Mouse (Mus musculus) limb, embryonic 14.5 days (tissue): ENCODE results near the gene Wdr11. TPM values are rescaled to one million over a fixed set of nuclear protein-coding genes. Genes with fewer than 3 reads are reported as not detected.

Source experiments
- ATAC-seq: fragments of 200-750 bp; cut with Nextera tagmentation; 2 replicates; pipeline ENCODE4 v1.8.0; 2017; ENCODE audit warnings: low read depth, moderate number of reproducible peaks, moderate TSS enrichment; ENCODE audit not compliant: low FRiP score
- DNase-seq: peaks from one replicate; pipeline ENCODE4 v3.0.0-alpha.2; 2015; ENCODE audit warnings: low spot score
- H3K27ac ChIP-seq: fragments of 300-500 bp; sonication (generic); replicated peaks from 2 replicates; pipeline ENCODE4 v1.5.1; 2014; ENCODE audit warnings: low read depth, mild to moderate bottlenecking, low read length, moderate library complexity, mixed read lengths
- H3K27me3 ChIP-seq: fragments of 300-500 bp; sonication (generic); 2 replicates; pipeline ENCODE4 v1.6.1; 2014; ENCODE audit warnings: low read length, mixed read lengths; ENCODE audit not compliant: control insufficient read depth, insufficient read depth
- H3K36me3 ChIP-seq: fragments of 300-500 bp; sonication (generic); 2 replicates; pipeline ENCODE4 v1.6.1; 2014; ENCODE audit warnings: mild to moderate bottlenecking, low read length, moderate library complexity, mixed read lengths; ENCODE audit not compliant: control insufficient read depth, insufficient read depth
- H3K4me1 ChIP-seq: fragments of 300-500 bp; sonication (generic); 2 replicates; pipeline ENCODE4 v1.6.1; 2014; ENCODE audit warnings: antibody characterized with exemption, low read length, mixed read lengths; ENCODE audit not compliant: control insufficient read depth, insufficient read depth
- H3K4me2 ChIP-seq: fragments of 300-500 bp; sonication (generic); replicated peaks from 2 replicates; pipeline ENCODE4 v1.6.1; 2014; ENCODE audit warnings: low read depth, mild to moderate bottlenecking, low read length, moderate library complexity; ENCODE audit not compliant: severe bottlenecking
- H3K4me3 ChIP-seq: fragments of 300-500 bp; sonication (generic); replicated peaks from 2 replicates; pipeline ENCODE4 v1.5.1; 2014; ENCODE audit warnings: low read length
- H3K9ac ChIP-seq: fragments of 300-500 bp; sonication (generic); 2 replicates; pipeline ENCODE4 v1.6.1; 2014; ENCODE audit warnings: mild to moderate bottlenecking, low read depth, low read length, moderate library complexity; ENCODE audit not compliant: severe bottlenecking
- H3K9me3 ChIP-seq: fragments of 300-500 bp; sonication (generic); 2 replicates; pipeline ENCODE4 v1.6.1; 2016; ENCODE audit warnings: low read length; ENCODE audit not compliant: control insufficient read depth
- POLR2A ChIP-seq: fragments of 200-500 bp; IDR thresholded peaks from 2 replicates; pipeline ENCODE4 v1.8.0; 2012; ENCODE audit warnings: inconsistent platforms, mild to moderate bottlenecking, moderate library complexity, borderline replicate concordance; ENCODE audit not compliant: insufficient read depth, insufficient read length; ENCODE audit errors: extremely low read depth
- WGBS: fragments of 180-500 bp; shearing (Covaris S2); extraction: QIAGEN DNeasy Blood & Tissue Kit; methylation state at CpG from one replicate; pipeline ENCODE4 v1.1.7; 2014; 5-methylcytosine and 5-hydroxymethylcytosine counted together
- polyA plus RNA-seq, 2 experiments: library from polyadenylated mRNA; depleted of rRNA in 1 of 2; stranded (reverse) in 1 of 2; unstranded in 1 of 2; fragments of >200 nt; fragmentation: Nextera tagmentation in 1 of 2; extraction: Ambion mirVana in 1 of 2; gene quantifications; 2 replicates each; pipeline versions ENCODE4 v1.2.1 to v1.2.3; 2012 to 2014

Wdr11 gene
- polyA plus RNA-seq, 2 experiments: 38.1 to 47.0 TPM

DNA sequence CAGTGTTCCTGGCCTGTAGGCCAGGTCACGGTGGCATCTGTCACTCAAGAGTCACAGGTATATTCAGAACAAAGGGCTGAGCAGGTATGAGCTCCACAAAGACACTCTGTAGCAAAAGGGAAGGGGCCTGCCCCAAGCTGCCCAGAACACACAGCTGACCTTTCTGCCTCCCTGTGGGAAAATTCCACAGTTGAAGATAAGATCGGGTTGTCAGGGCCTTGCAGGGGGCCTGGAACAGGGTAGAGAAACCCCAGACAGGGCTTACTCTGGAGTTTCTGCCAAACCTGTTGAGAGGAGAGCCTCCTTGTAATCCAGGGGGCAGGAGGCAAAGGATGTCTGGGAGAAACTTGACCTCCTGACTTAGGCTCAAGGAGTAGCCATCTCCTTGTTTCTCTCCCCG, 90.9 kb downstream of the Wdr11 start:
- Histone ChIP-seq H3K4me1 (peaks cover 27% of the 10 kb centered on the region), H3K27me3 (no peaks in the 10 kb centered on the region), H3K27ac (no peak overlapping the region), H3K4me2 (no peak overlapping the region), H3K36me3 (no peaks in the 10 kb centered on the region), H3K4me3 (no peak overlapping the region), H3K9ac (no peak overlapping the region), H3K9me3 (no peaks in the 10 kb centered on the region)
- WGBS: 49% methylated on average over 3 of the region's 3 CpGs
- TF ChIP-seq POLR2A: no peak
- DNase-seq (no peak), ATAC-seq (no peak)

- H3K36me3 ChIP-seq: no peaks in the 10 kb centered on the region
- H3K27me3 ChIP-seq: no peaks in the 10 kb centered on the region
- ATAC-seq: no peak
- no peak overlapping the region for H3K9ac ChIP-seq
- TF ChIP-seq POLR2A: no peak
- 80% methylated on average over 5 of the region's 5 CpGs for WGBS
- H3K27ac ChIP-seq: no peak overlapping the region
- H3K4me3 ChIP-seq: no peak overlapping the region
- DNase-seq: no peak
- H3K4me1 ChIP-seq: peaks cover 16% of the 10 kb centered on the region
- H3K9me3 ChIP-seq: no peaks in the 10 kb centered on the region
- H3K4me2 ChIP-seq: no peak overlapping the region
Observed at GRCm38 (mm10) chr7:129685326-129685725, 93.7 kb downstream of the Wdr11 start.
